Mouse (Mus musculus) urinary bladder, postnatal 10 days (tissue): ENCODE measurements around the gene Klrb1f.
"Not testable (repeated sequence)": the region's sequence is repeated elsewhere in the genome, so short reads cannot be mapped to it uniquely, and the experiment has no call there.

Experiments
- DNase-seq: peaks from one replicate; pipeline ENCODE4 v3.0.0; 2022; ENCODE audit warnings: low spot score

Gene Klrb1f

GRCm38 (mm10) chr6:129048857-129049473 is 3.3 kb downstream of the Klrb1f start:
- DNase-seq = no peak

- no peak for DNase-seq
Measured at GRCm38 (mm10) chr6:129049596-129050251, 4.0 kb downstream of the Klrb1f start.

- DNase-seq = no peak
Measured at GRCm38 (mm10) chr6:129051086-129051485, 5.4 kb downstream of the Klrb1f start.

GRCm38 (mm10) chr6:129051731-129052130 is 6.0 kb downstream of the Klrb1f start:
- DNase-seq = no peak

- DNase-seq = no peak
Measured at GRCm38 (mm10) chr6:129056237-129056636, 10.5 kb downstream of the Klrb1f start.

- DNase-seq = no peak
Measured at GRCm38 (mm10) chr6:129058013-129058412, 12.3 kb downstream of the Klrb1f start.

- no peak for DNase-seq
Measured at GRCm38 (mm10) chr6:129065407-129065806, 19.7 kb downstream of the Klrb1f start.

GRCm38 (mm10) chr6:129065857-129066256 is 20.2 kb downstream of the Klrb1f start:
- DNase-seq = no peak

- no peak for DNase-seq
Measured at GRCm38 (mm10) chr6:129066530-129066929, 20.8 kb downstream of the Klrb1f start.

GRCm38 (mm10) chr6:129066986-129067385 is 21.3 kb downstream of the Klrb1f start:
- no peak for DNase-seq

GRCm38 (mm10) chr6:129085098-129085497 is 39.4 kb downstream of the Klrb1f start:
- DNase-seq = no peak

- DNase-seq = not testable (repeated sequence)
Measured at GRCm38 (mm10) chr6:129086031-129086430, 40.3 kb downstream of the Klrb1f start.

- DNase-seq = no peak
Measured at GRCm38 (mm10) chr6:129088161-129088560, 42.5 kb downstream of the Klrb1f start.

GRCm38 (mm10) chr6:129088596-129088995 is 42.9 kb downstream of the Klrb1f start:
- DNase-seq = not testable (repeated sequence)

GRCm38 (mm10) chr6:129095166-129095565 is 49.5 kb downstream of the Klrb1f start:
- DNase-seq = no peak

GRCm38 (mm10) chr6:129097929-129098328 is 52.2 kb downstream of the Klrb1f start:
- DNase-seq = no peak

- DNase-seq = not testable (repeated sequence)
Measured at GRCm38 (mm10) chr6:129100794-129101193, 55.1 kb downstream of the Klrb1f start, which contains the start of gene Clec2e. Gene Clec2e, minus strand, starts transcription at chr6:129100913.

GRCm38 (mm10) chr6:129101604-129102003 is 55.9 kb downstream of the Klrb1f start:
- no peak for DNase-seq

GRCm38 (mm10) chr6:129102858-129103555 is 57.3 kb downstream of the Klrb1f start:
- no peak for DNase-seq
